Mouse (Mus musculus): ENCODE data around the gene 4933430I17Rik.

GRCm38 (mm10) chr4:62567696-62568095 is 42.5 kb downstream of the 4933430I17Rik start:
- TF ChIP-seq POLR2A (IDR thresholded peaks at IDR 0.05; ENCODE audit: low read depth, low read length) (no peak), CTCF (IDR thresholded peaks at IDR 0.05; ENCODE audit: extremely low read depth, insufficient read depth, insufficient read length, insufficient replicate concordance) (no peak)

All from spleen, adult 2 months (tissue).